Mouse (Mus musculus) layer of hippocampus, adult 2 months (tissue): Measurements from ENCODE around the gene Mnt. TPM values are rescaled to one million over a fixed set of nuclear protein-coding genes. Genes with fewer than 3 reads are reported as not detected.

ENCODE experiments used
- DNase-seq, 2 experiments: peaks; one replicate each; pipeline ENCODE4 v3.0.0; 2022; ENCODE audit warnings: low spot score in 2 of 2
- H3K27ac ChIP-seq: fragments of 200-600 bp; 2 replicates; pipeline ENCODE4 v1.8.1; 2022
- H3K4me3 ChIP-seq: fragments of 200-600 bp; 2 replicates; pipeline ENCODE4 v1.8.1; 2022; ENCODE audit warnings: mild to moderate bottlenecking
- CTCF ChIP-seq: fragments of 200-600 bp; conservative IDR thresholded peaks from 2 replicates; pipeline ENCODE4 v1.8.1; 2022; ENCODE audit warnings: antibody characterized with exemption, mild to moderate bottlenecking, moderate library complexity
- total RNA-seq, 2 experiments: library from RNA; stranded (reverse); gene quantifications; 2 replicates each; pipeline ENCODE4 v1.2.3; 2021

Gene Mnt
- total RNA-seq, 2 experiments from 2014 or later, result 31.3 to 32.8 TPM

GRCm38 (mm10) chr11:74822746-74823440 is 7.8 kb upstream of the Mnt start:
- Histone ChIP-seq H3K27ac (no peak overlapping the region), H3K4me3 (no peak overlapping the region)
- TF ChIP-seq CTCF, result no peak
- no peak for DNase-seq

- Histone ChIP-seq H3K4me3 (no peak overlapping the region), H3K27ac (no peak overlapping the region)
- no peak for DNase-seq
- no peak for TF ChIP-seq CTCF
Observed at GRCm38 (mm10) chr11:74826151-74826550, 4.6 kb upstream of the Mnt start.

- no peak overlapping the region for H3K4me3 ChIP-seq
- no peak overlapping the region for H3K27ac ChIP-seq
- no peak for DNase-seq
- no peak for TF ChIP-seq CTCF
Observed at GRCm38 (mm10) chr11:74826702-74827101, 4.0 kb upstream of the Mnt start.

GRCm38 (mm10) chr11:74827791-74828403 is 2.8 kb upstream of the Mnt start:
- H3K4me3 ChIP-seq, result no peak overlapping the region
- TF ChIP-seq CTCF, result no peak
- peak overlapping the region; percentile 98; the same call in 1 of the 2 replicates for H3K27ac ChIP-seq
- DNase-seq, result no peak

- Histone ChIP-seq H3K27ac (peak overlapping the region; percentile 98; the same call in 1 of the 2 replicates), H3K4me3 (no peak overlapping the region)
- DNase-seq, result no peak
- peak; percentile 34 for TF ChIP-seq CTCF
Observed at GRCm38 (mm10) chr11:74828404-74828931, 2.3 kb upstream of the Mnt start.

- Histone ChIP-seq H3K4me3 (peak overlapping the region; percentile 99; the same call in 1 of the 2 replicates), H3K27ac (peak overlapping the region; percentile 98; the same call in 1 of the 2 replicates)
- TF ChIP-seq CTCF, result no peak
- no peak for DNase-seq
Observed at GRCm38 (mm10) chr11:74828965-74829550, 1.7 kb upstream of the Mnt start.

- TF ChIP-seq CTCF, result peak; percentile 64
- DNase-seq, result peak; percentile 57
- Histone ChIP-seq H3K4me3 (peak overlapping the region; percentile 99), H3K27ac (peak overlapping the region; percentile 98)
Observed at GRCm38 (mm10) chr11:74829812-74830211, 908 bp upstream of the Mnt start.

GRCm38 (mm10) chr11:74831191-74831605 is 478 bp downstream of the Mnt start:
- DNase-seq, result no peak
- peak overlapping the region; percentile 99 for H3K4me3 ChIP-seq
- H3K27ac ChIP-seq, result peak overlapping the region; percentile 98
- no peak for TF ChIP-seq CTCF

GRCm38 (mm10) chr11:74831606-74832451 is 1.1 kb downstream of the Mnt start:
- peak overlapping the region; percentile 98 for H3K27ac ChIP-seq
- no peak for TF ChIP-seq CTCF
- H3K4me3 ChIP-seq, result peak overlapping the region; percentile 99
- peak; percentile 98 for DNase-seq

GRCm38 (mm10) chr11:74832503-74833143 is 1.9 kb downstream of the Mnt start:
- H3K4me3 ChIP-seq, result peak overlapping the region; percentile 99
- TF ChIP-seq CTCF, result no peak
- peak overlapping the region; percentile 98 for H3K27ac ChIP-seq
- peak; percentile 60 to 63 for DNase-seq

- H3K4me3 ChIP-seq, result no peak overlapping the region
- no peak for DNase-seq
- peak overlapping the region; percentile 59 for H3K27ac ChIP-seq
- TF ChIP-seq CTCF, result no peak
Observed at GRCm38 (mm10) chr11:74833536-74834358, 3.0 kb downstream of the Mnt start.

- peak overlapping the region; percentile 59 for H3K27ac ChIP-seq
- no peak for TF ChIP-seq CTCF
- DNase-seq, result no peak
- H3K4me3 ChIP-seq, result no peak overlapping the region
Observed at GRCm38 (mm10) chr11:74834359-74834638, 3.6 kb downstream of the Mnt start.
